Mouse (Mus musculus): ENCODE data around the gene Krt80. TPM values are rescaled to one million over a fixed set of nuclear protein-coding genes. Genes with fewer than 3 reads are reported as not detected.

The Krt80 gene
- polyA plus RNA-seq, 1 experiment, result 1.1 TPM

DNA sequence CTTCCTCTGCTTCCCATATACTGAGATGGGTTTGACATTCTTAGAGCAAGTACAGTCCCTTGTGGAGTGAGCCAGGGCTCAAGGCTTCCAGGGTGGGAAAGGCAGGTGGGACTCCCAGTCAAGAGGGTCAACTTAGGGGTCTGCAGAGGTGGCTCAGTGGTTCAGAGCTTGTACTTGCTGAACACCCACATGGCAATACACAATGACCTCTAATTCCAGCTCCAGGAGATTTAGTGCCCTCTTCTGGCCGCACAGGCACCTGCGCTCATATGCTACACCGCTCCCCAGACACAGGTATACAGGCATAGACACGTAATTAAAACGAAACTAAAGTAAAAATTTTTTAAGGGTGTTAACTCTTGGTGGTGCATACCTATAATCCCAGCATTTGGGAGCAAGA, 46.5 kb downstream of the Krt80 start:
- H3K27me3 ChIP-seq (ENCODE audit: control insufficient read depth, insufficient read depth, low read length, poor library complexity, severe bottlenecking), result no peaks in the 10 kb centered on the region
- H3K36me3 ChIP-seq (ENCODE audit: control insufficient read depth, insufficient read depth, low read length, poor library complexity, severe bottlenecking), result no peaks in the 10 kb centered on the region
- no peak overlapping the region for H3K27ac ChIP-seq (ENCODE audit: insufficient read depth, low read length)
- H3K4me3 ChIP-seq (ENCODE audit: low read depth, low read length), result no peak overlapping the region
- H3K9ac ChIP-seq (ENCODE audit: low read depth, poor library complexity, severe bottlenecking), result no peak overlapping the region
- H3K9me3 ChIP-seq (replicated peaks; ENCODE audit: control insufficient read depth, insufficient read depth, low read length, poor library complexity, severe bottlenecking), result no peaks in the 10 kb centered on the region
- TF ChIP-seq POLR2A (IDR thresholded peaks at IDR 0.05; ENCODE audit: insufficient read depth, low read length), result no peak
- TF ChIP-seq CTCF (IDR thresholded peaks at IDR 0.05; ENCODE audit: low read depth, low read length), result peak; percentile 47
- H3K4me1 ChIP-seq (ENCODE audit: control insufficient read depth, insufficient read depth, low read length), result no peaks in the 10 kb centered on the region

DNA sequence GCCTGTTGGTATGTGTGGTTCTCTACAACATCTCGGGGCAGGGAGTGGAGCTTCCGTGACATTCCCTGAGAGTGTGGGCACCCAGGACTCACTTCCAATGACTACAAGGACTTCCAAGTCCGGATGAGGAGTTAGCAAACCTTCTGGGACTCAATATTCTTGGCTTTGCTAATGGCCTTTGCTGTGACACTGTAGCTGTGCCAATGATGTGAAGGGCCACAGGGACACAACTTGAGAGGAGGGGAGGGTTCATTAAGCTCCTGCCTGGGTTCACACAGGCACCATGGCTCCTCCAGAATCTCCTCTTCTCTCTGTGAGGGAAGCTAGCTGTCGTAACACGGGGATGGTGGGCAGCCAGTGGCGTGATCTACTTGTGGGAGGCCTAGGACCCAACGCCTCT, 47.3 kb downstream of the Krt80 start:
- H3K27me3 ChIP-seq (ENCODE audit: control insufficient read depth, insufficient read depth, low read length, poor library complexity, severe bottlenecking), result no peaks in the 10 kb centered on the region
- no peaks in the 10 kb centered on the region for H3K9me3 ChIP-seq (replicated peaks; ENCODE audit: control insufficient read depth, insufficient read depth, low read length, poor library complexity, severe bottlenecking)
- no peaks in the 10 kb centered on the region for H3K4me1 ChIP-seq (ENCODE audit: control insufficient read depth, insufficient read depth, low read length)
- no peak overlapping the region for H3K4me3 ChIP-seq (ENCODE audit: low read depth, low read length)
- no peak overlapping the region for H3K9ac ChIP-seq (ENCODE audit: low read depth, poor library complexity, severe bottlenecking)
- no peaks in the 10 kb centered on the region for H3K36me3 ChIP-seq (ENCODE audit: control insufficient read depth, insufficient read depth, low read length, poor library complexity, severe bottlenecking)
- TF ChIP-seq EP300 (IDR thresholded peaks at IDR 0.05; ENCODE audit: insufficient read depth, low read depth, low read length), result no peak
- no peak for TF ChIP-seq CTCF (IDR thresholded peaks at IDR 0.05; ENCODE audit: low read depth, low read length)
- no peak for TF ChIP-seq POLR2A (IDR thresholded peaks at IDR 0.05; ENCODE audit: insufficient read depth, low read length)
- no peak overlapping the region for H3K27ac ChIP-seq (ENCODE audit: insufficient read depth, low read length)

DNA sequence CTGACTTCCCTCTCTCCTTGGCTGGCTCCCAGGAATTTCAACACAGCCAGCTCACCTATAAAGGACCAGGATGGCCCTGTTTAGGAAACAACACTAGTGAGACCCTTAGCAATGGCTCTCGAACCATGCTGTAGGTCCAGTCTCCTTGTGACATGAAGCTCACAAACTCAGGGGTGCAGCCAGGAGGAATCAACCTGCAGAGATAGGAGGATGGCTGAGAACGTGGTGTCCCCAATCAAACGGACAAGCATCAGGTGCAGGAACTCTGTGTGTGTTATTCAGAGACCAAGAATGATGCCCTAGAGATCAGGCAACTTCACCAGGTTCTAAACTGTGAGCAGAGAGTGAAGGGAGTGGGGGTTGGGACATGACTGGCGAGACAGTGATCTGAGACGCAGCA, 47.9 kb downstream of the Krt80 start:
- no peak for TF ChIP-seq EP300 (IDR thresholded peaks at IDR 0.05; ENCODE audit: insufficient read depth, low read depth, low read length)
- no peak for TF ChIP-seq POLR2A (IDR thresholded peaks at IDR 0.05; ENCODE audit: insufficient read depth, low read length)
- no peak for TF ChIP-seq CTCF (IDR thresholded peaks at IDR 0.05; ENCODE audit: low read depth, low read length)
- H3K4me3 ChIP-seq (ENCODE audit: low read depth, low read length), result no peak overlapping the region
- H3K27ac ChIP-seq (ENCODE audit: insufficient read depth, low read length), result no peak overlapping the region
- H3K9me3 ChIP-seq (replicated peaks; ENCODE audit: control insufficient read depth, insufficient read depth, low read length, poor library complexity, severe bottlenecking), result no peaks in the 10 kb centered on the region
- no peak overlapping the region for H3K9ac ChIP-seq (ENCODE audit: low read depth, poor library complexity, severe bottlenecking)
- H3K4me1 ChIP-seq (ENCODE audit: control insufficient read depth, insufficient read depth, low read length), result no peaks in the 10 kb centered on the region
- H3K27me3 ChIP-seq (ENCODE audit: control insufficient read depth, insufficient read depth, low read length, poor library complexity, severe bottlenecking), result no peaks in the 10 kb centered on the region
- no peaks in the 10 kb centered on the region for H3K36me3 ChIP-seq (ENCODE audit: control insufficient read depth, insufficient read depth, low read length, poor library complexity, severe bottlenecking)

DNA sequence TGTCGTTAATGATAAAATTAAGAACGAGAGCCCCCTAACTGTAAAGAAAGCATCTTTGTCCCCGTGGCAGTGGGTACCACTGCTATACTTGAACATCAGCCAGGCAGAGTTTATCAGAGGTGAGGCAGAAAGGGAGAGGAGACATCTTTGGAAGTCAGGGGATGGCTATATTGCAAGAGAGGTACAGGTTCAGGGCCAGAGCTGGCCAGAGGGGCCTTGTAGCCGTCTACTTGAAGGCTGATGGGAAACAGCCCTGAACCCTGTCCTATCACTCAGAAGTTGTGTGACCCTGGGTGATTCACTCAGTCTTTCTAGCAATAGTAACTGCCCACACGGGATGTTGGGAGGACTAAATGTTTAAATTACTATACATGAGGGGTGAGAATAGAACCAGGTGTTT, 48.8 kb downstream of the Krt80 start:
- Histone ChIP-seq H3K36me3 (ENCODE audit: control insufficient read depth, insufficient read depth, low read length, poor library complexity, severe bottlenecking) (no peaks in the 10 kb centered on the region), H3K9me3 (replicated peaks; ENCODE audit: control insufficient read depth, insufficient read depth, low read length, poor library complexity, severe bottlenecking) (no peaks in the 10 kb centered on the region), H3K4me3 (ENCODE audit: low read depth, low read length) (no peak overlapping the region), H3K4me1 (ENCODE audit: control insufficient read depth, insufficient read depth, low read length) (peaks cover 2% of the 10 kb centered on the region), H3K9ac (ENCODE audit: low read depth, poor library complexity, severe bottlenecking) (no peak overlapping the region), H3K27me3 (ENCODE audit: control insufficient read depth, insufficient read depth, low read length, poor library complexity, severe bottlenecking) (no peaks in the 10 kb centered on the region), H3K27ac (ENCODE audit: insufficient read depth, low read length) (no peak overlapping the region)
- no peak for TF ChIP-seq CTCF (IDR thresholded peaks at IDR 0.05; ENCODE audit: low read depth, low read length)
- TF ChIP-seq POLR2A (IDR thresholded peaks at IDR 0.05; ENCODE audit: insufficient read depth, low read length), result no peak
- TF ChIP-seq EP300 (IDR thresholded peaks at IDR 0.05; ENCODE audit: insufficient read depth, low read depth, low read length), result no peak

DNA sequence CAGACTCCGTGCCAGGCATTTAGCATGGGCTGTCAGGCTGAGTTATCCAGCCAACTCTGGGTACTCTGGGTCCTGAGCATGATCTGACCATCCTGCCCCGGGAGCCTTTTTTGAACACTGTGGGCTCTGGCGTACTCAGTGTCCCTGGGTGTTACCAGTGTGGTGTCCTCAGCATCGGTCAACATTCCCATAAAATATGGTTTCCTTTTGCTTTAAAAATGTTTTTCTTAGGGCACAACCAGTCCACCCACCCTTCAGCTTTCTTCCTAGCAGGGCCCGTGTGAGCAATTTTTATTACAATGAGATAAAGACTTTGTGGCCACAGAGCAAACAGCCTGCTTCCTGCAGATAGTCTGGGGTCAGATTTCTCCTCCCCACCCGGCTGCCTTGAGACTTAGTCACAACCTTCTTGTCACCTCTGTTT, 49.3 kb downstream of the Krt80 start:
- H3K4me1 ChIP-seq (ENCODE audit: control insufficient read depth, insufficient read depth, low read length), result peaks cover 2% of the 10 kb centered on the region
- no peaks in the 10 kb centered on the region for H3K27me3 ChIP-seq (ENCODE audit: control insufficient read depth, insufficient read depth, low read length, poor library complexity, severe bottlenecking)
- no peaks in the 10 kb centered on the region for H3K9me3 ChIP-seq (replicated peaks; ENCODE audit: control insufficient read depth, insufficient read depth, low read length, poor library complexity, severe bottlenecking)
- TF ChIP-seq CTCF (IDR thresholded peaks at IDR 0.05; ENCODE audit: low read depth, low read length) (no peak), POLR2A (IDR thresholded peaks at IDR 0.05; ENCODE audit: insufficient read depth, low read length) (no peak), EP300 (IDR thresholded peaks at IDR 0.05; ENCODE audit: insufficient read depth, low read depth, low read length) (no peak)
- no peak overlapping the region for H3K9ac ChIP-seq (ENCODE audit: low read depth, poor library complexity, severe bottlenecking)
- H3K36me3 ChIP-seq (ENCODE audit: control insufficient read depth, insufficient read depth, low read length, poor library complexity, severe bottlenecking), result no peaks in the 10 kb centered on the region
- H3K4me3 ChIP-seq (ENCODE audit: low read depth, low read length), result no peak overlapping the region
- H3K27ac ChIP-seq (ENCODE audit: insufficient read depth, low read length), result no peak overlapping the region

DNA sequence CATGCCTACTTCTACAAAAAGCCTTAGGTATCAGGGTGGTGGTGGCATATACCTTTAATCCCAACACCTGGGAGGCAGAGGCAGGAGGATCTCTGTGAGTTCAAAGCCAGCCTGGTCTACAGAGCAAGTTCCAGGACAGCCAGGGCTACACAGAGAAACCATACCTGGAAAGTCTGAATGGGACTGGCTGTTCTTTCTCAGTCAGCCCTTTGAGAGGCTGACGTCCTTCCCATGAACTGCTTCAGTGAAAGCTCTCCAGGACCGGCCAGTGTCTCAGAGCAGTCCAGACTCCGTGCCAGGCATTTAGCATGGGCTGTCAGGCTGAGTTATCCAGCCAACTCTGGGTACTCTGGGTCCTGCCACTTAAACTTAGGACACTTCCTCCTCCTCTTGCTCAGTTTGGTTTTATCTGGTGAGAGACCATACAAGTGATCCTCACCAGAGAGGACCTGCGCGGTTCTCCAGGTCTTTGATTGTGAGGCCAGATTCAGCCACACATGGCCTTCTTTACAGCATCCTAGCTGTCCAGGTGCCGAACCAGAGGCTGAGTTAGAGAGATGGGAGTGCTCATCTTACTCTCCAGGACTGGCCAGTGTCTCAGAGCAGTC, 49.8 kb downstream of the Krt80 start:
- Histone ChIP-seq H3K36me3 (ENCODE audit: control insufficient read depth, insufficient read depth, low read length, poor library complexity, severe bottlenecking) (no peaks in the 10 kb centered on the region), H3K9me3 (replicated peaks; ENCODE audit: control insufficient read depth, insufficient read depth, low read length, poor library complexity, severe bottlenecking) (no peaks in the 10 kb centered on the region), H3K4me3 (ENCODE audit: low read depth, low read length) (no peak overlapping the region), H3K27me3 (ENCODE audit: control insufficient read depth, insufficient read depth, low read length, poor library complexity, severe bottlenecking) (no peaks in the 10 kb centered on the region), H3K27ac (ENCODE audit: insufficient read depth, low read length) (no peak overlapping the region), H3K9ac (ENCODE audit: low read depth, poor library complexity, severe bottlenecking) (no peak overlapping the region), H3K4me1 (ENCODE audit: control insufficient read depth, insufficient read depth, low read length) (peaks cover 2% of the 10 kb centered on the region)
- TF ChIP-seq EP300 (IDR thresholded peaks at IDR 0.05; ENCODE audit: insufficient read depth, low read depth, low read length), result no peak
